Mouse (Mus musculus): Measurements from ENCODE around the gene Ctbp1. TPM values are rescaled to one million over a fixed set of nuclear protein-coding genes. Genes with fewer than 3 reads are reported as not detected.

The Ctbp1 gene
- polyA plus RNA-seq, 1 experiment from 2014 or later = 505 TPM

- Histone ChIP-seq H3K4me3 (no peak overlapping the region), H3K9me3 (no peaks in the 10 kb centered on the region), H3K27me3 (no peaks in the 10 kb centered on the region), H3K4me2 (no peak overlapping the region), H3K36me3 (peaks cover 31% of the 10 kb centered on the region), H3K27ac (replicated peaks) (no peak overlapping the region), H3K9ac (no peak overlapping the region), H3K4me1 (replicated peaks) (no peaks in the 10 kb centered on the region)
- 83% methylated on average over 3 of the region's 3 CpGs for WGBS
- no peak for ATAC-seq (ENCODE audit: low read depth)
Measured at GRCm38 (mm10) chr5:33239111-33239714, 35.6 kb downstream of the Ctbp1 start.

- no peak overlapping the region for H3K9ac ChIP-seq
- no peaks in the 10 kb centered on the region for H3K4me1 ChIP-seq (replicated peaks)
- ATAC-seq (ENCODE audit: low read depth) = no peak
- no peaks in the 10 kb centered on the region for H3K27me3 ChIP-seq
- peaks cover 22% of the 10 kb centered on the region for H3K36me3 ChIP-seq
- no peaks in the 10 kb centered on the region for H3K9me3 ChIP-seq
- WGBS = 82% methylated on average over 3 of the region's 3 CpGs
- no peak overlapping the region for H3K4me2 ChIP-seq
- no peak overlapping the region for H3K4me3 ChIP-seq
- H3K27ac ChIP-seq (replicated peaks) = no peak overlapping the region
Measured at GRCm38 (mm10) chr5:33238256-33238645, 36.5 kb downstream of the Ctbp1 start.

GRCm38 (mm10) chr5:33237600-33238255 lies 37.1 kb downstream of the Ctbp1 start:
- Histone ChIP-seq H3K4me1 (replicated peaks) (no peaks in the 10 kb centered on the region), H3K27ac (replicated peaks) (no peak overlapping the region), H3K36me3 (peaks cover 16% of the 10 kb centered on the region), H3K4me2 (no peak overlapping the region), H3K9ac (no peak overlapping the region), H3K9me3 (no peaks in the 10 kb centered on the region), H3K27me3 (no peaks in the 10 kb centered on the region), H3K4me3 (no peak overlapping the region)
- ATAC-seq (ENCODE audit: low read depth) = no peak
- WGBS = 93% methylated on average over 11 of the region's 11 CpGs

GRCm38 (mm10) chr5:33234391-33235031 lies 40.3 kb downstream of the Ctbp1 start:
- no peak overlapping the region for H3K9ac ChIP-seq
- ATAC-seq (ENCODE audit: low read depth) = no peak
- H3K4me1 ChIP-seq (replicated peaks) = 0 out of 2 replicates have a peak, but pooled peaks cover 4% of the 10 kb centered on the region
- H3K27me3 ChIP-seq = no peaks in the 10 kb centered on the region
- no peaks in the 10 kb centered on the region for H3K9me3 ChIP-seq
- H3K4me3 ChIP-seq = no peak overlapping the region
- no peaks in the 10 kb centered on the region for H3K36me3 ChIP-seq
- no peak overlapping the region for H3K27ac ChIP-seq (replicated peaks)
- no peak overlapping the region for H3K4me2 ChIP-seq
- 64% methylated on average over 13 of the region's 13 CpGs for WGBS

- no peak for ATAC-seq (ENCODE audit: low read depth)
- H3K4me3 ChIP-seq = no peak overlapping the region
Measured at GRCm38 (mm10) chr5:33232791-33233190, 42.0 kb downstream of the Ctbp1 start.

DNA sequence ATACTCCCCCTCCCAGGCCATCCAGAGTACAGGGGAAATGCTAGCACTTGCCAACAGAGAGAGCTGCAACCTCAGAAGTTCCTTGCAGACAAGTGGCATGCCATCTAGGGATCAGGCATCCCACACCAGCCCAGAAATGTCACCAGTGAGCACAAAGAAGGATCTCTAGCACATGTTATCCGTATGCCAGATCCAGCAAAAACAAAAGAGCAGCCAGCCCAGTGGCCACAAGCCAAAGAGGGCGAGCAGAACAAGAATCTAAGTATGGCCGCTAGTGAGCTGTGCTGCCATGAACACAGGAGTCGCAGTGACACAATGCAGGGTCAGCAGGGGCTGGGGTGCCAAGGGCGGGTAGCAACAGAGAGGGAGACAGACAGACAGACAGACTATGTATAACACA lies 44.5 kb downstream of the Ctbp1 start:
- WGBS = 57% methylated on average over 5 of the region's 5 CpGs
- Histone ChIP-seq H3K9me3 (no peaks in the 10 kb centered on the region), H3K4me2 (no peak overlapping the region), H3K27ac (replicated peaks) (no peak overlapping the region), H3K9ac (no peak overlapping the region), H3K36me3 (no peaks in the 10 kb centered on the region), H3K27me3 (no peaks in the 10 kb centered on the region), H3K4me3 (no peak overlapping the region), H3K4me1 (replicated peaks) (peaks cover 7% of the 10 kb centered on the region; the same call in 1 of the 2 replicates)
- ATAC-seq (ENCODE audit: low read depth) = no peak

More at GRCm38 (mm10) chr5:33232791-33233190, 42.0 kb downstream of the Ctbp1 start:
- H3K4me2 ChIP-seq = no peak overlapping the region
- no peaks in the 10 kb centered on the region for H3K27me3 ChIP-seq
- H3K9ac ChIP-seq = no peak overlapping the region
- H3K4me1 ChIP-seq (replicated peaks) = peaks cover 7% of the 10 kb centered on the region; the same call in 1 of the 2 replicates
- no peaks in the 10 kb centered on the region for H3K36me3 ChIP-seq
- 86% methylated on average over 5 of the region's 5 CpGs for WGBS
- H3K27ac ChIP-seq (replicated peaks) = no peak overlapping the region
- no peaks in the 10 kb centered on the region for H3K9me3 ChIP-seq

DNA sequence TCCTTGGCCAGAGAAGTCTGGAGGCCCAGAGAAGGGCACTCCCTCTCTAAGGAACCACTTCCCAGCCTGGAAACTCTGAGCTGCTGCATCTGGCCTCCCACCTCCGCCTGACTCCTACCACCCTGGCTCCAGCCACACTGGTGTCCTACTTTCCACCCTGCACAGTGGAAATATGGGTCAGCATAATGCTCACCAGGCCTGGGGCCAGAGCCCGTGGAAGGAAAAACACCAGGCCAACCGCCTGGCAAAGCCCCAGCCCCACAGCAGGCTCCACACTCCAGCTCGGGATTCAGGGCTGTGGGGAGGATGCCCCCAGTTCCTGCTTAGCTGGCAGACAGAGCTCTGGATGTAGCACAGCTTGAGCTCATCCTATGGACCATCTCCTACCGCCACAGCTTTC lies 46.4 kb downstream of the Ctbp1 start:
- Histone ChIP-seq H3K9me3 (no peaks in the 10 kb centered on the region), H3K27me3 (no peaks in the 10 kb centered on the region), H3K36me3 (no peaks in the 10 kb centered on the region), H3K9ac (no peak overlapping the region), H3K27ac (replicated peaks) (no peak overlapping the region), H3K4me1 (replicated peaks) (peaks cover 7% of the 10 kb centered on the region; the same call in 1 of the 2 replicates), H3K4me3 (no peak overlapping the region), H3K4me2 (no peak overlapping the region)
- WGBS = 71% methylated on average over 5 of the region's 5 CpGs
- ATAC-seq (ENCODE audit: low read depth) = no peak

DNA sequence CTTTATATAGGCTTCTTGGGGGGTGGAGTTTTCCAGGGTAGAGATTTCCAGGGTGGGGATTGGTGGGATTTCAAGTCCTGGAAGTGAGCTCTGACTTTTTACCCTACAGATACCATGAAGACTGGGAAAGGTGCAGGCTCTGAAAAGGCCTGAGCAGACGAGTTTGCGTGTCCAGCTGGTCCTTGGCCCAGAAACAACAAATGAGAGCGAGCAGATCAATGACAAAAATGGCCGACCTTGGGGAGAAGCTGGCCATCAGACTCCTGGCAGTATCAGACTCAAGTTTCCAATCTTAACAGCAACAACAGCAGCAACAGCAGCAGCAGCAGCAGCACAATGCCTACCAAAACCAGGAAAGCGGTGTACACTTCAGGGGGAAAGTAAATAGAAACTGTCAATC lies 49.1 kb downstream of the Ctbp1 start:
- Histone ChIP-seq H3K4me2 (no peak overlapping the region), H3K9me3 (no peaks in the 10 kb centered on the region), H3K9ac (no peak overlapping the region), H3K4me1 (replicated peaks) (peaks cover 7% of the 10 kb centered on the region; the same call in 1 of the 2 replicates), H3K36me3 (no peaks in the 10 kb centered on the region), H3K27me3 (no peaks in the 10 kb centered on the region), H3K27ac (replicated peaks) (no peak overlapping the region), H3K4me3 (no peak overlapping the region)
- 86% methylated on average over 5 of the region's 5 CpGs for WGBS
- ATAC-seq (ENCODE audit: low read depth) = no peak

DNA sequence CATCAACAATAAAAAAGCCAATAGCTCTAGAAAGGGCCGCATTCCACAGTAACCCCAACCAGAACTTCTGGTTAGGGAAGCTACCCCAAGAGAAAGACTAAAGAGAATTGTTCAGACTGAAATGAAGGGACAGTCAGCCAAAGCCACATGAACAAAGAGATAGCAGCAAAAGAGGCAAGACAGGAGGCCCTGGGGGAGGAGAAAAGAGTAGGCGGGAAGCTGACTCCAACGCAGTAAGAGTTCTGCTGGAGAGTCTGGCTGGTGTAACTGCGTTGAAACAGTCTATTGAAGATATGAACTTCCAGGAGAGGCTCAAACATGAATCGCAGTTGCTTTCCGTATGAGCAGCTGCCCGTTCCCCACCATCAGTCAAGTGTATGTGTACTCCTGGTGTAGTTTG lies 50.3 kb downstream of the Ctbp1 start:
- H3K9me3 ChIP-seq = no peaks in the 10 kb centered on the region
- H3K4me1 ChIP-seq (replicated peaks) = peaks cover 6% of the 10 kb centered on the region; the same call in 1 of the 2 replicates
- 74% methylated on average over 7 of the region's 7 CpGs for WGBS
- H3K36me3 ChIP-seq = no peaks in the 10 kb centered on the region
- H3K4me2 ChIP-seq = no peak overlapping the region
- no peaks in the 10 kb centered on the region for H3K27me3 ChIP-seq
- no peak overlapping the region for H3K9ac ChIP-seq
- ATAC-seq (ENCODE audit: low read depth) = no peak
- H3K27ac ChIP-seq (replicated peaks) = no peak overlapping the region
- no peak overlapping the region for H3K4me3 ChIP-seq

DNA sequence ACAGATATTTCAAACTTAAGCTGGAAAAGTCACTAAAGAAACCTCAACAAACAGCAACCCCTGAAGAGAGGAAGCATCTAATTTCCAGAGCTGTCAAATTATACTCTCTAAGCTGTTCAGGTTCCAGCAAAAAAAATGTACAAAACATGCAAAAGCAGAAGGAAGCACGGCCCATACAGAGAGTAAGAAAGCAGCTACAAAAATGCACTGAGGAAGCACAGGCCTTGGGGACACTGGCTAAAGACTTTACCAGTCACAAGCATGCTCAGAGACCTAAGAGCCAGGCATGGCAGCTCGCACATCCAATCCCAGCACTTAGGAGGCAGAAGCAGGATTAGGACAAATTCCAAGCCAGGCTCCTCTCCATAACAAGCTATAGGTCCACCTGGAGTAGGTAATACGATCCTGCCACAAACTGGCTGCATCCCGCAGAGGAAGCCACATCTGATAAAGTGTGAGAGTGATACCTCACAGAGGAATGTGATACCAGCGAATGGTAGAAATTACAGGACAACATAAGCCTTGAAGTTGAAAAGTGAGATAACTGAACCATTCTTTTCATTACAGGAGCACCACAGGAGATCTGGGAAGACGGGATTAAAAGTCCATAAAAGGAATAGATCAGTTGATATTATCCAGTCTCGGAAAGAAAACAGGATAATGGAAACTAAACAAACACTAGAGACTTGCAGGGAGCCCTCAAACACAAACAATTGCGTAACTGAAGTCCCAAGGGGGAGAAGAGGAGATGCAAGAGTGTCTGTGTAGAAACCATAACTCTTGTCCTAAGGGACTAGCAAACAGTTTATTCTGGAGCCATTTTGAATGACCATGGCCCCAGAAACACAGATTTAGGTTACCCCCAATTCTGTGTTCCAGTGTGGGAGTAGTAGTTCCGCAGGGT lies 51.7 kb downstream of the Ctbp1 start:
- no peak overlapping the region for H3K4me3 ChIP-seq
- no peaks in the 10 kb centered on the region for H3K36me3 ChIP-seq
- H3K9me3 ChIP-seq = no peaks in the 10 kb centered on the region
- no peak overlapping the region for H3K27ac ChIP-seq (replicated peaks)
- WGBS = 77% methylated on average over 9 of the region's 9 CpGs
- no peak overlapping the region for H3K9ac ChIP-seq
- no peak overlapping the region for H3K4me2 ChIP-seq
- peaks cover 17% of the 10 kb centered on the region; the same call in 1 of the 2 replicates for H3K4me1 ChIP-seq (replicated peaks)
- no peaks in the 10 kb centered on the region for H3K27me3 ChIP-seq
- no peak for ATAC-seq (ENCODE audit: low read depth)

DNA sequence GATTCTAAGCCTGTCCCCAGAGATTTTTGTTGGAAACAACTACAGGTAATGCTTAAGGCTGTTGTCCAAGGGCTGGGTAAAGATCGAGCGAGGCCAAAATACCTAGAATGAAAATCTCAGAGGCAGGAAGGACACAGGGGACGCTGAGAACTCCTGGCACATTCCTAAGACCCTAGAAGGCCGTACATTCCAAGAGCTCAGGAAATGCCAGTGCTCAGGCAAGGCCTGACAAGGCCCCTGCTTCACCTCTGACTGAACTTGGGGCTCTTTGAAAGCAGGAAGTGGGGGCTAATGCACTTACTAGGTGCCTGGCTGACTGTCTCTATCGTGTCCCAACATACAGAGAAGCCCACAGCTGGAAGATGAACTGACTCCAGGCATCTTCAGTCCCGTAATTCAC lies 52.4 kb downstream of the Ctbp1 start:
- H3K27me3 ChIP-seq = no peaks in the 10 kb centered on the region
- H3K27ac ChIP-seq (replicated peaks) = no peak overlapping the region
- no peaks in the 10 kb centered on the region for H3K9me3 ChIP-seq
- WGBS = 78% methylated on average over 6 of the region's 6 CpGs
- ATAC-seq (ENCODE audit: low read depth) = no peak
- H3K36me3 ChIP-seq = no peaks in the 10 kb centered on the region
- H3K4me1 ChIP-seq (replicated peaks) = peaks cover 24% of the 10 kb centered on the region
- H3K9ac ChIP-seq = no peak overlapping the region
- H3K4me3 ChIP-seq = no peak overlapping the region
- no peak overlapping the region for H3K4me2 ChIP-seq
